Mouse (Mus musculus) embryonic facial prominence, embryonic 11.5 days (tissue): ENCODE measurements around the gene Dbp. TPM values are rescaled to one million over a fixed set of nuclear protein-coding genes. Genes with fewer than 3 reads are reported as not detected.

ENCODE experiments used
- ATAC-seq: fragments of 200-750 bp; cut with Nextera tagmentation; replicated peaks from 2 replicates; pipeline ENCODE4 v1.8.0; 2017; ENCODE audit warnings: low read depth; ENCODE audit not compliant: insufficient number of reproducible peaks, low FRiP score, low TSS enrichment
- DNase-seq: peaks from one replicate; pipeline ENCODE4 v3.0.0-alpha.2; 2015; ENCODE audit warnings: low spot score
- H3K27ac ChIP-seq: fragments of 300-500 bp; sonication (generic); replicated peaks from 2 replicates; pipeline ENCODE4 v1.5.1; 2014; ENCODE audit warnings: mild to moderate bottlenecking, low read depth, low read length, control low read depth
- H3K27me3 ChIP-seq: fragments of 300-500 bp; sonication (generic); 2 replicates; pipeline ENCODE4 v1.6.1; 2014; ENCODE audit warnings: mild to moderate bottlenecking, low read length, moderate library complexity, mixed read lengths; ENCODE audit not compliant: control insufficient read depth, insufficient read depth
- H3K36me3 ChIP-seq: fragments of 300-500 bp; sonication (generic); replicated peaks from 2 replicates; pipeline ENCODE4 v1.6.1; 2014; ENCODE audit warnings: low read depth, mild to moderate bottlenecking, low read length, moderate library complexity, mixed read lengths; ENCODE audit not compliant: control insufficient read depth, insufficient read depth
- H3K4me1 ChIP-seq: fragments of 300-500 bp; sonication (generic); 2 replicates; pipeline ENCODE4 v1.6.1; 2014; ENCODE audit warnings: low read length, mixed read lengths; ENCODE audit not compliant: control insufficient read depth, insufficient read depth
- H3K4me2 ChIP-seq: fragments of 300-500 bp; sonication (generic); 2 replicates; pipeline ENCODE4 v1.6.1; 2014; ENCODE audit warnings: low read depth, mild to moderate bottlenecking, control low read depth, low read length, moderate library complexity
- H3K4me3 ChIP-seq: fragments of 300-500 bp; sonication (generic); 2 replicates; pipeline ENCODE4 v1.5.1; 2014; ENCODE audit warnings: low read depth, low read length, control low read depth
- H3K9ac ChIP-seq: fragments of 300-500 bp; sonication (generic); replicated peaks from 2 replicates; pipeline ENCODE4 v1.6.1; 2014; ENCODE audit warnings: mild to moderate bottlenecking, control low read depth, low read length
- H3K9me3 ChIP-seq: fragments of 300-500 bp; sonication (generic); replicated peaks from 2 replicates; pipeline ENCODE4 v1.6.1; 2016; ENCODE audit warnings: mild to moderate bottlenecking, low read length, inconsistent platforms, mixed read lengths; ENCODE audit not compliant: control insufficient read depth
- WGBS: fragments of 180-500 bp; shearing (Covaris S2); extraction: QIAGEN DNeasy Blood & Tissue Kit; methylation state at CpG from one replicate; pipeline ENCODE4 v1.1.7; 2014; 5-methylcytosine and 5-hydroxymethylcytosine counted together
- polyA plus RNA-seq: library from polyadenylated mRNA; unstranded; fragments of >200 nt; fragmentation: Nextera tagmentation; extraction: Ambion mirVana; gene quantifications from 2 replicates; pipeline ENCODE4 v1.2.1, GENCODE M21; 2014

The Dbp gene
- polyA plus RNA-seq, 1 experiment from 2014 or later = 5.6 TPM

GRCm38 (mm10) chr7:45677627-45678295 lies 27.1 kb upstream of the Dbp start:
- Histone ChIP-seq H3K4me2 (no peak overlapping the region), H3K9me3 (no peaks in the 10 kb centered on the region), H3K4me1 (no peaks in the 10 kb centered on the region), H3K27ac (no peak overlapping the region), H3K36me3 (no peaks in the 10 kb centered on the region), H3K27me3 (no peaks in the 10 kb centered on the region; the same call in 1 of the 2 replicates), H3K9ac (no peak overlapping the region), H3K4me3 (no peak overlapping the region)
- ATAC-seq = no peak
- WGBS = 83% methylated on average over 7 of the region's 7 CpGs
- DNase-seq = no peak

GRCm38 (mm10) chr7:45678513-45678912 lies 26.4 kb upstream of the Dbp start:
- Histone ChIP-seq H3K4me1 (no peaks in the 10 kb centered on the region), H3K27me3 (no peaks in the 10 kb centered on the region; the same call in 1 of the 2 replicates), H3K4me2 (no peak overlapping the region), H3K9ac (no peak overlapping the region), H3K27ac (no peak overlapping the region), H3K36me3 (no peaks in the 10 kb centered on the region), H3K4me3 (no peak overlapping the region), H3K9me3 (no peaks in the 10 kb centered on the region)
- ATAC-seq (no peak), DNase-seq (no peak)
- 92% methylated on average over 14 of the region's 14 CpGs for WGBS

- ATAC-seq (no peak), DNase-seq (no peak)
- H3K4me3 ChIP-seq = no peak overlapping the region
- H3K36me3 ChIP-seq = no peaks in the 10 kb centered on the region
- H3K27me3 ChIP-seq = no peaks in the 10 kb centered on the region
- 73% methylated on average over 14 of the region's 14 CpGs for WGBS
- H3K9me3 ChIP-seq = no peaks in the 10 kb centered on the region
- H3K4me1 ChIP-seq = 0 out of 2 replicates have a peak, but pooled peaks cover 1% of the 10 kb centered on the region
- H3K27ac ChIP-seq = no peak overlapping the region
- no peak overlapping the region for H3K4me2 ChIP-seq
- no peak overlapping the region for H3K9ac ChIP-seq
Measured at GRCm38 (mm10) chr7:45679966-45680621, 24.8 kb upstream of the Dbp start.

DNA sequence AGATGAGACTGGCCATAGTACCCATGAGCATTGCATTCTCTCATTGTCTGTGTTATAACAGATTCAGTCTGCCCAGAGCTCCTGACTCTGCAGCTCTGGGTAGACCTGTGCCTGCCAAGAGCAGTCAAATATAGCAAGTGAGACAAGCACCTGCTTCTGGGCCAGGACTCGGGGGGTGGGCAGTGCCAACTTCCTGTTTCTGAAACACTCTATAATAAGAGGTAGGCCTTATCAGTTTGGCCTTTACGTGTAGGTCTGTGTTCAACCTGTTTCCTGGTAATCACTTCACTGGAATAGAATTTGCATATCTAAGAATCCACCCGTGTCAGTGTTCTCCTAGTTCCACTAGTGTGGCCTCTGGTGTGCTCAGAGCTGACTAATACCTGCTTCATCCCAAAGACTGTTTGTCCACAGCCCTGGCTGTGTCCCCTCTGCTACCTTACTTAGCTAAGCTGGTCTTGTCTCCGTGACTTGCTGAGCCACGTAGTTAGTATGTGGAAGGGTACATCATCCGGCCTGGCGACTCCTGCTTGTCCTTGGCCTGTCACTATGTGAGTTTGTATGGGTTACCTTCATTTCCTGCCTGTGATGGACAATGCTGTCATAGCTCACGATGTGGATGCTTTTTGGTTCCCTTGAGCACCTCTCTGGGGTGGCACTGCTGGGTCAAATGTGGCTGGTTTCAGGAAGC lies 23.7 kb upstream of the Dbp start:
- DNase-seq = no peak
- Histone ChIP-seq H3K9ac (no peak overlapping the region), H3K4me2 (no peak overlapping the region), H3K36me3 (no peaks in the 10 kb centered on the region), H3K27ac (no peak overlapping the region), H3K4me3 (no peak overlapping the region), H3K4me1 (peaks cover 6% of the 10 kb centered on the region), H3K27me3 (no peaks in the 10 kb centered on the region), H3K9me3 (no peaks in the 10 kb centered on the region)
- no peak for ATAC-seq
- WGBS = 88% methylated on average over 8 of the region's 8 CpGs

GRCm38 (mm10) chr7:45682144-45683126 lies 22.5 kb upstream of the Dbp start:
- DNase-seq (peak; percentile 96), ATAC-seq (peak; percentile 74)
- Histone ChIP-seq H3K4me1 (peaks cover 9% of the 10 kb centered on the region), H3K9ac (peak overlapping the region; percentile 42), H3K4me3 (no peak overlapping the region), H3K27me3 (no peaks in the 10 kb centered on the region), H3K36me3 (no peaks in the 10 kb centered on the region), H3K4me2 (peak overlapping the region; percentile 29; the same call in 1 of the 2 replicates), H3K27ac (0 out of 2 replicates have a peak overlapping the region, but pooled peaks have one; percentile 8), H3K9me3 (no peaks in the 10 kb centered on the region)
- 29% methylated on average over 14 of the region's 14 CpGs for WGBS

GRCm38 (mm10) chr7:45683396-45684050 lies 21.4 kb upstream of the Dbp start, which contains the start of gene Ntn5:
Gene Ntn5 (plus strand): TSS chr7:45684022.
- H3K36me3 ChIP-seq = no peaks in the 10 kb centered on the region
- WGBS = 70% methylated on average over 7 of the region's 7 CpGs
- DNase-seq (no peak), ATAC-seq (no peak)
- H3K27me3 ChIP-seq = no peaks in the 10 kb centered on the region
- H3K9me3 ChIP-seq = no peaks in the 10 kb centered on the region
- peaks cover 9% of the 10 kb centered on the region for H3K4me1 ChIP-seq
- no peak within 1 kb of the TSS for H3K4me3 ChIP-seq
- no peak within 1 kb of the TSS; the same call in 1 of the 2 replicates for H3K9ac ChIP-seq
- H3K27ac ChIP-seq = no peak within 1 kb of the TSS
- H3K4me2 ChIP-seq = no peak within 1 kb of the TSS

DNA sequence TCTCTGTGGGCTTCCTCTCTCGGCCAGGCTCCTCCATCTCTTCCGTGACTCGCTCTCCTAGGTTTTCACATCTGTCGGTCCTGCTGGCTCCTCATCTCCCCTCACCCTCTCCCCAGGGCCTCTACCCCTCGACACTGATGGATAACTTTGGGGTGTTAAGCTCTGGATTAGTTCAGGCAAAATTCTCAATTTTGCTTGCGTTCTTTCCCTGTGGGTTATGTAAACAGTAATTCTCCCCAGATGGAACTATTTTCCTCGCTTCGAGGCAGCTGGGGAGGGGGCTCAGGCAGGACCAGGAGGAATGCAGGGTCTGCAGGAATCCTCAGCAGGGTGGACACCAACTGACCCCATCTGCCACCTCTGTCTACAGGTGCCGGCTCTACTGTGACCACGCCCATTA lies 19.1 kb upstream of the Dbp start:
- peak overlapping the region; percentile 13; the same call in 1 of the 2 replicates for H3K9ac ChIP-seq
- ATAC-seq (no peak), DNase-seq (peak; percentile 57)
- H3K36me3 ChIP-seq = no peaks in the 10 kb centered on the region
- H3K9me3 ChIP-seq = no peaks in the 10 kb centered on the region
- H3K4me3 ChIP-seq = no peak overlapping the region
- H3K4me2 ChIP-seq = no peak overlapping the region
- 0 out of 2 replicates have a peak overlapping the region, but pooled peaks have one; percentile 9 for H3K27ac ChIP-seq
- no peaks in the 10 kb centered on the region for H3K27me3 ChIP-seq
- peaks cover 9% of the 10 kb centered on the region for H3K4me1 ChIP-seq
- 25% methylated on average over 10 of the region's 10 CpGs for WGBS
